Mouse (Mus musculus) brown adipose tissue, adult 24 weeks (tissue): ENCODE measurements around the gene Stim1. TPM values are rescaled to one million over a fixed set of nuclear protein-coding genes. Genes with fewer than 3 reads are reported as not detected.
"Not testable (repeated sequence)": the region's sequence is repeated elsewhere in the genome, so short reads cannot be mapped to it uniquely, and the experiment has no call there.

ENCODE experiments used
- H3K27ac ChIP-seq: fragments of 200-500 bp; replicated peaks from 2 replicates; pipeline ENCODE4 v1.5.1; 2012; ENCODE audit warnings: low read depth, mild to moderate bottlenecking, low read length
- H3K4me1 ChIP-seq: fragments of 200-500 bp; 2 replicates; pipeline ENCODE4 v1.6.1; 2012; ENCODE audit warnings: low read length, mixed read lengths; ENCODE audit not compliant: control insufficient read depth, insufficient read depth, insufficient read length
- H3K4me3 ChIP-seq: fragments of 200-500 bp; 2 replicates; pipeline ENCODE4 v1.5.1; 2012; ENCODE audit warnings: low read depth, mild to moderate bottlenecking, low read length, moderate library complexity; ENCODE audit not compliant: insufficient read depth
- polyA plus RNA-seq: library from polyadenylated mRNA; stranded (reverse); fragments of >200 nt; gene quantifications from 2 replicates; pipeline ENCODE4 v1.2.4, GENCODE M21; 2012; ENCODE audit not compliant: missing spikeins, insufficient read depth, insufficient read length

The Stim1 gene
- polyA plus RNA-seq, 1 experiment: 52.6 TPM

- Histone ChIP-seq H3K4me1 (no peaks in the 10 kb centered on the region), H3K27ac (no peak overlapping the region), H3K4me3 (no peak overlapping the region)
Measured at GRCm38 (mm10) chr7:102259716-102260479, 7.7 kb upstream of the Stim1 start.

- H3K27ac ChIP-seq: no peak overlapping the region
- no peak overlapping the region for H3K4me3 ChIP-seq
Measured at GRCm38 (mm10) chr7:102260518-102260917, 7.1 kb upstream of the Stim1 start.

GRCm38 (mm10) chr7:102263020-102263419 is 4.6 kb upstream of the Stim1 start:
- H3K27ac ChIP-seq: no peak overlapping the region
- H3K4me3 ChIP-seq: no peak overlapping the region
- no peaks in the 10 kb centered on the region for H3K4me1 ChIP-seq

More at GRCm38 (mm10) chr7:102260518-102260917, 7.1 kb upstream of the Stim1 start:
- H3K4me1 ChIP-seq: no peaks in the 10 kb centered on the region

- not testable (repeated sequence) for H3K4me3 ChIP-seq, H3K27ac ChIP-seq
- H3K4me1 ChIP-seq: peaks cover 13% of the 10 kb centered on the region; the same call in 1 of the 2 replicates
Measured at GRCm38 (mm10) chr7:102266021-102266400, 1.6 kb upstream of the Stim1 start.

- peak overlapping the region; percentile 21 for H3K4me3 ChIP-seq
- peak overlapping the region; percentile 78; the same call in 1 of the 2 replicates for H3K27ac ChIP-seq
- H3K4me1 ChIP-seq: peaks cover 15% of the 10 kb centered on the region; the same call in 1 of the 2 replicates
Measured at GRCm38 (mm10) chr7:102266401-102267042, 1.1 kb upstream of the Stim1 start.

GRCm38 (mm10) chr7:102267113-102267579 is 460 bp upstream of the Stim1 start:
- Histone ChIP-seq H3K27ac (no peak overlapping the region), H3K4me3 (peak overlapping the region; percentile 73), H3K4me1 (peaks cover 15% of the 10 kb centered on the region; the same call in 1 of the 2 replicates)

- peak overlapping the region; percentile 76 for H3K4me3 ChIP-seq
- H3K27ac ChIP-seq: peak overlapping the region; percentile 44
- H3K4me1 ChIP-seq: peaks cover 19% of the 10 kb centered on the region; the same call in 1 of the 2 replicates
Measured at GRCm38 (mm10) chr7:102268395-102268748, 766 bp downstream of the Stim1 start.

GRCm38 (mm10) chr7:102272422-102272948 is 4.9 kb downstream of the Stim1 start:
- peaks cover 19% of the 10 kb centered on the region; the same call in 1 of the 2 replicates for H3K4me1 ChIP-seq
- H3K27ac ChIP-seq: no peak overlapping the region
- no peak overlapping the region for H3K4me3 ChIP-seq

GRCm38 (mm10) chr7:102281403-102281802 is 13.8 kb downstream of the Stim1 start:
- Histone ChIP-seq H3K4me1 (peaks cover 5% of the 10 kb centered on the region), H3K27ac (no peak overlapping the region), H3K4me3 (no peak overlapping the region)

- H3K4me1 ChIP-seq: peaks cover 5% of the 10 kb centered on the region
- no peak overlapping the region for H3K4me3 ChIP-seq
- H3K27ac ChIP-seq: no peak overlapping the region
Measured at GRCm38 (mm10) chr7:102282261-102282660, 14.7 kb downstream of the Stim1 start.

GRCm38 (mm10) chr7:102289466-102289865 is 21.9 kb downstream of the Stim1 start:
- H3K4me3 ChIP-seq: no peak overlapping the region
- H3K27ac ChIP-seq: no peak overlapping the region
- H3K4me1 ChIP-seq: peaks cover 5% of the 10 kb centered on the region

- no peak overlapping the region for H3K4me3 ChIP-seq
- 0 out of 2 replicates have a peak, but pooled peaks cover 2% of the 10 kb centered on the region for H3K4me1 ChIP-seq
- no peak overlapping the region for H3K27ac ChIP-seq
Measured at GRCm38 (mm10) chr7:102292228-102292627, 24.6 kb downstream of the Stim1 start.

- Histone ChIP-seq H3K4me3 (no peak overlapping the region), H3K4me1 (0 out of 2 replicates have a peak, but pooled peaks cover 5% of the 10 kb centered on the region), H3K27ac (no peak overlapping the region)
Measured at GRCm38 (mm10) chr7:102293234-102293633, 25.6 kb downstream of the Stim1 start.

GRCm38 (mm10) chr7:102300761-102301160 is 33.2 kb downstream of the Stim1 start:
- no peak overlapping the region for H3K27ac ChIP-seq
- no peak overlapping the region for H3K4me3 ChIP-seq
- peaks cover 13% of the 10 kb centered on the region; the same call in 1 of the 2 replicates for H3K4me1 ChIP-seq

GRCm38 (mm10) chr7:102302471-102302870 is 34.9 kb downstream of the Stim1 start:
- Histone ChIP-seq H3K4me3 (no peak overlapping the region), H3K4me1 (peaks cover 13% of the 10 kb centered on the region; the same call in 1 of the 2 replicates), H3K27ac (peak overlapping the region; percentile 41)
